Mouse (Mus musculus): ENCODE measurements around the gene Cep104.

The Cep104 gene

DNA sequence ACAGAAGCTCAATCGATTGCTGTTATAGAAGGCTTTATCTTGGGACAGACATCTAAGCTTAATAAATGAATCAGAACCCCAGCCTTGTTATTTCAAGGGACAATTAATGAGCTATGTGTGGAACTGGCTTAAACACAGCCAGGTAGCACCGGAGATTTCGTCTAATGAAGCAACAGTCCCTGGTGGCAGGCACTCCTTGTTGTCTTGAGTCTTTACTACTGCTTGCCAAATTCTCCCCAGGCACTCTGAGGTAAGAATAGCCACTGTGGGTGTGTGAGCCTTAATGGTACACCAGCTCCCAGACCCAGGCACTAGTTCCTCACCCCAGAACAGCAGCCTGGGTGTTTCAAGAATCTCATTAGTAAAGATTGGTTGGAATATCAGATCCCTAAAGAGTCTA, 76.4 kb downstream of the Cep104 start:
- DNase-seq (ENCODE audit: low spot score in 2 of 2) = no peak

DNA sequence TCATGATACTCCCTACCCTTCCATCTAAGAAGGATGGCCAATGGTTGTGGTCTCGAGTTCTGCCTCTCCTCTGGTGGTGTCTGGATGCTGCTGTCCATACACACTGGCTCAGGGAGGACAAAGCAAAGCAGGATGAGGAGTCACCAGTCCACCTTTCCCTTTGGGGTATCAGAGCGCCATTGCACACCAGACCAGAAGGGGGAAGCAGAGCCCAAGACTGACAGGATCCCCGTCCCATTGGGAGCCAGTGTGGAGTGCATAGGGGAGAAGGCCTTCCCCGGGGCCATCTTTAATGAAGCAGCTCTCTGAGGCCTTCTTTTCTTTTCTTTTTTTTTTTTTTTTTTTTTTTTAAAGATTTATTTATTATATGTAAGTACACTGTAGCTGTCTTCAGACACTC, 78.1 kb downstream of the Cep104 start:
- DNase-seq (ENCODE audit: low spot score in 2 of 2) = no peak

DNA sequence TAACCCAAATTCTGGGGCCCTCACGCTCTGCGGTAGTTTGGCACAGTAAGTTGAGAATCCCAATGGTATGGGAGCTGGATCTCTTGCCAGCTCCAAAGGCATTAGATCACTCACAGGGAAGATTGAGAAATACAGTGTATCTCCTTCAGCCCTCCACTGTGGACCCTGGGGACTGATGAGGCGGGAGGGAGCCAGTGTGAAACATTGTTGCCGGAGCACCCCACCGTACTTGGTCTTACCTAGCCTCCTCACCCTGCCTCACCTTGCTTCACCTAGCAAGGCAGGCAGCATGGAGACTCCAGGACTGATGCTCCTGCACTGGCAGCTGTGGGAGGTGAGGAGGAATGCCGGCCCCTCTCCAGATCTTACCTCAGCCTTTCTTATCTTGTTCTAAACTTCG, 80.5 kb downstream of the Cep104 start:
- DNase-seq (ENCODE audit: low spot score in 2 of 2) = no peak

DNA sequence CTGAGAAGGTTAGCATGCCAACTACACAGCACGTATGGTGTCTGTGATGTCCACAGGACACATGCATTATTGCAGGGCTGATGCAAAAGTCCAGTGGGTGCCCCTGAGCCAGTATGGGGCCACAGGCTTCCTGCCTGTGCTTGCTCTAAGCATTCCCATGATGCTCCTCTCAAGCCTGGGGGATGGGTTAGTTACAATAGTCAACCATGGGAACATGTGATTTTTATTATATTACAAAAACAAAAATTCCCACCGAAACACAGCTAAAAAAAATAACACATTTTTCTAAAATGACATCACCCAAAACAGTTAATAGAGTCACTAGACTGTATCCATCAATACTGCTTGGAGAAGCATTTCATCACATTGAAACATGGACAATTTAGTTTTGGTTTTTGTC, 81.1 kb downstream of the Cep104 start:
- no peak for DNase-seq (ENCODE audit: low spot score in 2 of 2)

DNA sequence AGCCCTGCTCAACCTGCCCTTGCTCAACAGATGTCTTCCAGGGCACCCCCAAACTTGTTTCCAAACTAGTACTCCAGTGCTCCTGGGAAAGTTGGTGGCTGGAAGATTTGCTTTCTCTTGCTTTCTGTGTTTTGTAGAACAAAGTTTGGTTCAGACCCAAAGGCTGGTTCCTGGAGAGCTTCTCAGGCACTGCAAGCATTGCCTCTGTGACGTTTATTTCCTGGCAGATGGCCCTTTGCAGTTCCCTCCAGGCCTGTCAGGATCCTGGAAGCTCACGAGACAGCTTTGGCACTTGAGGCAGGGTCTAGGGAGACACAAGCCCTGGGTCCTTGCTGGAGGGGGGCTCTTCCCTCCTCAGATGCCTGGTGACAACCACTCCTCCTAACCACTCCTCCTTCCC, 81.7 kb downstream of the Cep104 start:
- DNase-seq (ENCODE audit: low spot score in 2 of 2) = no peak

DNA sequence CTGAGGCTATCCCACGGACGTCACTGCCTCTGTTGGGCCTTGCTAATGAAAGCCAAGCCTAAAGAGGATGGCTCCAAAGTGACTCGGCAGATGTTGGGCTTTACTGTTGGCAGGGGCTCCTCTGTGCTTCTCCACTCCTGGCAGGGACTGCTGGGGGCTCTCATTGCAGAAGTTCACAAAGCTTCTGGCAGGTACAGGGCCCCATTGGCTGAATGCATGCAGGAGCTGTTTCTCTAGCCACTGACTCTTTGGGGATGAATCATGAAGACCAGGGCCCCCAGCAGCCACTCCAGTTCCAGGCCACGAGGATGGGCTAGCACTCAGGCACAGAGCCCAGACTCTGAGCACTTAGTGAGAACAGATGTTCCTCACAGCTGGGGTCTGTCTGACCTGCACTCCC, 82.7 kb downstream of the Cep104 start:
- no peak for DNase-seq (ENCODE audit: low spot score in 2 of 2)

Measured in spleen, postnatal 36 days (tissue).